Mouse (Mus musculus) testis, adult 2 months (tissue): ENCODE measurements at regions not wholly inside any gene's neighbourhood (a gene's known extent, or its start where the extent isn't known, plus 50 kb on each side); places are given as distances from the start of the nearest gene placed in this dataset.

Experiments used
- CTCF ChIP-seq: fragments of 200-500 bp; IDR thresholded peaks from 2 replicates; pipeline ENCODE4 v1.5.1; 2012; ENCODE audit warnings: low read depth, mild to moderate bottlenecking, inconsistent platforms, low read length, moderate library complexity; ENCODE audit not compliant: control insufficient read depth, insufficient read depth, insufficient replicate concordance
- POLR2A ChIP-seq: fragments of 200-500 bp; IDR thresholded peaks from 2 replicates; pipeline ENCODE4 v1.6.1; 2012; ENCODE audit warnings: low read depth, mild to moderate bottlenecking, inconsistent platforms, low read length, moderate library complexity; ENCODE audit not compliant: control insufficient read depth

DNA sequence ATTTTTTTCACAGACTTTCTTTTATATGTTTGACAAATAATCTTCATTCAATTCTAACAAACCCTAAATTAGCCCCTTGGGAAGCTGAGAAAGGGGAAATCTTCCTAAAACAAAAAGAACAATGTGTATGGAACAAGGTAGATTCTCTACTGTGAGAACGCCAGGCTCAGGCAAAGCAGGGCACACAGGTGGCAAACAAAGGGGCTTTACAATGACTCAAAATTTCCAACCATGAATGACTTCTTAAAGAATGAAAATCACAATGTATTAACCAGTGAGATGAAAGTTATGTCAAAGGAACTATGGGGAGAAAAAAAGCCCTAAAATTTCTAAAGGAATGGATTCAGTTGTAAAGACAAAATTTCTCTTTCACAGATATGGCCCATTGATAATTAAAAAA, 262.3 kb downstream of the Kcnj2 start:
- no peak for TF ChIP-seq POLR2A
- no peak for TF ChIP-seq CTCF
